Mouse (Mus musculus) spleen, adult 2 months (tissue): Measurements from ENCODE around the gene Bcl2l14.

Source experiments
- CTCF ChIP-seq: fragments of 200-500 bp; IDR thresholded peaks from 2 replicates; pipeline ENCODE4 v1.5.1; 2011; ENCODE audit warnings: mild to moderate bottlenecking, inconsistent platforms; ENCODE audit not compliant: insufficient read depth, insufficient read length, insufficient replicate concordance; ENCODE audit errors: extremely low read depth
- POLR2A ChIP-seq: fragments of 200-500 bp; IDR thresholded peaks from 2 replicates; pipeline ENCODE4 v1.6.1; 2011; ENCODE audit warnings: low read depth, low read length, inconsistent platforms

GRCm38 (mm10) chr6:134470857-134471256 lies 74.7 kb downstream of the Bcl2l14 start:
- TF ChIP-seq CTCF: no peak
- TF ChIP-seq POLR2A: no peak
